Mouse (Mus musculus) midbrain, postnatal 0 days (tissue): ENCODE results near the gene Hoxd1. TPM values are rescaled to one million over a fixed set of nuclear protein-coding genes. Genes with fewer than 3 reads are reported as not detected.
A peak's percentile ranks its signal among the peaks of the same experiment; 100 is the strongest.

Experiments used
- ATAC-seq: fragments of 200-750 bp; cut with Nextera tagmentation; 2 replicates; pipeline ENCODE4 v1.8.0; 2017; ENCODE audit warnings: moderate number of reproducible peaks, mild to moderate bottlenecking, moderate TSS enrichment, moderate library complexity; ENCODE audit not compliant: low FRiP score
- DNase-seq: peaks from one replicate; pipeline ENCODE4 v3.0.0-alpha.2; 2015; ENCODE audit warnings: low spot score
- H3K27ac ChIP-seq: fragments of 300-500 bp; sonication (generic); 2 replicates; pipeline ENCODE4 v1.5.1; 2014; ENCODE audit warnings: low read depth, mild to moderate bottlenecking, low read length, mixed read lengths
- H3K27me3 ChIP-seq: fragments of 300-500 bp; sonication (generic); 2 replicates; pipeline ENCODE4 v1.6.1; 2014; ENCODE audit warnings: low read length, control low read depth, mixed read lengths; ENCODE audit not compliant: insufficient read depth
- H3K36me3 ChIP-seq: fragments of 300-500 bp; sonication (generic); 2 replicates; pipeline ENCODE4 v1.6.1; 2014; ENCODE audit warnings: low read length, control low read depth, mixed read lengths; ENCODE audit not compliant: insufficient read depth
- H3K4me1 ChIP-seq: fragments of 300-500 bp; sonication (generic); 2 replicates; pipeline ENCODE4 v1.6.1; 2014; ENCODE audit warnings: mild to moderate bottlenecking, control low read depth, antibody characterized with exemption, low read length, mixed read lengths; ENCODE audit not compliant: insufficient read depth
- H3K4me2 ChIP-seq: fragments of 300-500 bp; sonication (generic); 2 replicates; pipeline ENCODE4 v1.6.1; 2014; ENCODE audit warnings: low read depth, mild to moderate bottlenecking, low read length, mixed read lengths; ENCODE audit not compliant: poor library complexity, severe bottlenecking
- H3K4me3 ChIP-seq: fragments of 300-500 bp; sonication (generic); 2 replicates; pipeline ENCODE4 v1.5.1; 2014; ENCODE audit warnings: low read depth, mild to moderate bottlenecking, low read length, moderate library complexity
- H3K9ac ChIP-seq: fragments of 300-500 bp; sonication (generic); replicated peaks from 2 replicates; pipeline ENCODE4 v1.6.1; 2014; ENCODE audit warnings: mild to moderate bottlenecking, low read length, moderate library complexity, mixed read lengths; ENCODE audit not compliant: poor library complexity, severe bottlenecking
- H3K9me3 ChIP-seq: fragments of 300-500 bp; sonication (generic); 2 replicates; pipeline ENCODE4 v1.6.1; 2016; ENCODE audit warnings: low read length, control low read depth
- CTCF ChIP-seq: IDR thresholded peaks from 2 replicates; pipeline ENCODE4 v1.5.1; 2016; ENCODE audit warnings: antibody characterized with exemption, mild to moderate bottlenecking
- WGBS: fragments of 180-500 bp; shearing (Covaris S2); extraction: QIAGEN DNeasy Blood & Tissue Kit; methylation state at CpG from one replicate; pipeline ENCODE4 v1.1.7; 2014; 5-methylcytosine and 5-hydroxymethylcytosine counted together
- polyA plus RNA-seq: library from polyadenylated mRNA; unstranded; fragments of >200 nt; fragmentation: Nextera tagmentation; extraction: Ambion mirVana; gene quantifications from 2 replicates; pipeline ENCODE4 v1.2.1, GENCODE M21; 2015
- total RNA-seq: library from RNA; depleted of rRNA; stranded (reverse); fragments of >200 nt; gene quantifications from 2 replicates; pipeline ENCODE4 v1.2.3, GENCODE M21; 2014

Hoxd1 gene
- total and polyA plus RNA-seq, 2 experiments from 2014 or later, result not detected

- H3K27ac ChIP-seq, result no peak overlapping the region
- TF ChIP-seq CTCF, result no peak
- ATAC-seq (peak; percentile 38; the same call in 1 of the 2 replicates), DNase-seq (no peak)
- no peaks in the 10 kb centered on the region for H3K36me3 ChIP-seq
- peaks cover 93% of the 10 kb centered on the region for H3K27me3 ChIP-seq
- no peak overlapping the region for H3K4me3 ChIP-seq
- H3K4me2 ChIP-seq, result no peak overlapping the region
- H3K9me3 ChIP-seq, result no peaks in the 10 kb centered on the region
- 1% methylated on average over 58 of the region's 58 CpGs for WGBS
- no peak overlapping the region for H3K9ac ChIP-seq
- no peaks in the 10 kb centered on the region for H3K4me1 ChIP-seq
Measured at GRCm38 (mm10) chr2:74746298-74746921, 16.4 kb upstream of the Hoxd1 start.

GRCm38 (mm10) chr2:74747006-74747405 is 15.8 kb upstream of the Hoxd1 start:
- H3K4me3 ChIP-seq, result no peak overlapping the region
- H3K27me3 ChIP-seq, result peaks cover 93% of the 10 kb centered on the region
- H3K4me2 ChIP-seq, result no peak overlapping the region
- H3K9ac ChIP-seq, result no peak overlapping the region
- under 1% methylated on average over 24 of the region's 24 CpGs for WGBS
- no peak for TF ChIP-seq CTCF
- DNase-seq (no peak), ATAC-seq (no peak)
- H3K36me3 ChIP-seq, result no peaks in the 10 kb centered on the region
- no peak overlapping the region for H3K27ac ChIP-seq
- H3K4me1 ChIP-seq, result no peaks in the 10 kb centered on the region
- no peaks in the 10 kb centered on the region for H3K9me3 ChIP-seq

- no peak overlapping the region for H3K4me2 ChIP-seq
- no peak for ATAC-seq
- H3K27me3 ChIP-seq, result peaks cover 93% of the 10 kb centered on the region
Measured at GRCm38 (mm10) chr2:74747661-74748141, 15.1 kb upstream of the Hoxd1 start.

GRCm38 (mm10) chr2:74748436-74748995 is 14.3 kb upstream of the Hoxd1 start:
- Histone ChIP-seq H3K4me2 (no peak overlapping the region), H3K27ac (no peak overlapping the region), H3K4me1 (no peaks in the 10 kb centered on the region), H3K9me3 (no peaks in the 10 kb centered on the region), H3K27me3 (peaks cover 90% of the 10 kb centered on the region), H3K4me3 (no peak overlapping the region), H3K9ac (no peak overlapping the region), H3K36me3 (no peaks in the 10 kb centered on the region)
- DNase-seq, result no peak
- ATAC-seq, result no peak
- WGBS, result 5% methylated on average over 9 of the region's 9 CpGs
- no peak for TF ChIP-seq CTCF

More at GRCm38 (mm10) chr2:74747661-74748141, 15.1 kb upstream of the Hoxd1 start:
- Histone ChIP-seq H3K9me3 (no peaks in the 10 kb centered on the region), H3K27ac (no peak overlapping the region), H3K4me1 (no peaks in the 10 kb centered on the region), H3K36me3 (no peaks in the 10 kb centered on the region), H3K9ac (no peak overlapping the region), H3K4me3 (no peak overlapping the region)
- DNase-seq, result no peak
- WGBS, result 5% methylated on average over 11 of the region's 11 CpGs
- TF ChIP-seq CTCF, result no peak

GRCm38 (mm10) chr2:74749337-74750121 is 13.3 kb upstream of the Hoxd1 start:
- no peaks in the 10 kb centered on the region for H3K36me3 ChIP-seq
- peaks cover 90% of the 10 kb centered on the region for H3K27me3 ChIP-seq
- H3K9me3 ChIP-seq, result no peaks in the 10 kb centered on the region
- H3K9ac ChIP-seq, result no peak overlapping the region
- peak overlapping the region; percentile 18; the same call in 1 of the 2 replicates for H3K4me2 ChIP-seq
- no peak for TF ChIP-seq CTCF
- no peak for ATAC-seq
- H3K4me3 ChIP-seq, result no peak overlapping the region
- no peak overlapping the region for H3K27ac ChIP-seq
- under 1% methylated on average over 47 of the region's 47 CpGs for WGBS
- peak; percentile 68 for DNase-seq
- H3K4me1 ChIP-seq, result no peaks in the 10 kb centered on the region
